Mouse (Mus musculus) megakaryocyte, embryonic 14.5 days (primary cell): ENCODE data around the gene Parp12.

ENCODE experiments used
- FLI1 ChIP-seq: IDR thresholded peaks from 2 replicates; pipeline ENCODE4 v1.6.1; 2012; ENCODE audit warnings: low read length, inconsistent platforms, mixed read lengths
- GATA1 ChIP-seq: IDR thresholded peaks from 3 replicates; pipeline ENCODE4 v1.6.1; 2012; ENCODE audit warnings: mixed read lengths, low read length, inconsistent platforms, borderline replicate concordance

GRCm38 (mm10) chr6:39059547-39060497 lies 58.3 kb downstream of the Parp12 start:
- no peak for TF ChIP-seq FLI1
- no peak for TF ChIP-seq GATA1
